Mouse (Mus musculus) hindbrain, embryonic 16.5 days (tissue): ENCODE data around the gene Golm1. TPM values are rescaled to one million over a fixed set of nuclear protein-coding genes. Genes with fewer than 3 reads are reported as not detected.
"Not testable (repeated sequence)": the region's sequence is repeated elsewhere in the genome, so short reads cannot be mapped to it uniquely, and the experiment has no call there.

Experiments
- ATAC-seq: fragments of 200-750 bp; cut with Nextera tagmentation; 2 replicates; pipeline ENCODE4 v1.8.0; 2017; ENCODE audit warnings: moderate TSS enrichment, moderate library complexity
- H3K27ac ChIP-seq: fragments of 300-500 bp; sonication (generic); 2 replicates; pipeline ENCODE4 v1.5.1; 2014; ENCODE audit warnings: low read depth, mild to moderate bottlenecking, control low read depth, low read length, moderate library complexity
- H3K27me3 ChIP-seq: fragments of 300-500 bp; sonication (generic); replicated peaks from 2 replicates; pipeline ENCODE4 v1.6.1; 2014; ENCODE audit warnings: low read length; ENCODE audit not compliant: control insufficient read depth, insufficient read depth
- H3K36me3 ChIP-seq: fragments of 300-500 bp; sonication (generic); 2 replicates; pipeline ENCODE4 v1.6.1; 2014; ENCODE audit warnings: mild to moderate bottlenecking, low read length, moderate library complexity, mixed read lengths; ENCODE audit not compliant: control insufficient read depth, insufficient read depth
- H3K4me1 ChIP-seq: fragments of 300-500 bp; sonication (generic); 2 replicates; pipeline ENCODE4 v1.6.1; 2014; ENCODE audit warnings: low read depth, low read length; ENCODE audit not compliant: control insufficient read depth, insufficient read depth
- H3K4me2 ChIP-seq: fragments of 300-500 bp; sonication (generic); 2 replicates; pipeline ENCODE4 v1.6.1; 2014; ENCODE audit warnings: mild to moderate bottlenecking, low read length, control low read depth, moderate library complexity
- H3K4me3 ChIP-seq: fragments of 300-500 bp; sonication (generic); 2 replicates; pipeline ENCODE4 v1.5.1; 2014; ENCODE audit warnings: mild to moderate bottlenecking, low read length, control low read depth, moderate library complexity
- H3K9ac ChIP-seq: fragments of 300-500 bp; sonication (generic); 2 replicates; pipeline ENCODE4 v1.6.1; 2014; ENCODE audit warnings: low read depth, mild to moderate bottlenecking, control low read depth, low read length, moderate library complexity
- H3K9me3 ChIP-seq: fragments of 300-500 bp; sonication (generic); 2 replicates; pipeline ENCODE4 v1.6.1; 2014; ENCODE audit warnings: mild to moderate bottlenecking, low read length, moderate library complexity; ENCODE audit not compliant: control insufficient read depth
- WGBS: fragments of 180-500 bp; shearing (Covaris S2); extraction: QIAGEN DNeasy Blood & Tissue Kit; methylation state at CpG from one replicate; pipeline ENCODE4 v1.1.7; 2014; 5-methylcytosine and 5-hydroxymethylcytosine counted together
- polyA plus RNA-seq: library from polyadenylated mRNA; unstranded; fragments of >200 nt; fragmentation: Nextera tagmentation; extraction: Ambion mirVana; gene quantifications from 2 replicates; pipeline ENCODE4 v1.2.1, GENCODE M21; 2015

Gene Golm1
- polyA plus RNA-seq, 1 experiment from 2014 or later = 21.0 TPM

GRCm38 (mm10) chr13:59603096-59603495 is 72.5 kb downstream of the Golm1 start:
- H3K4me2 ChIP-seq = no peak overlapping the region
- no peak overlapping the region for H3K27ac ChIP-seq
- no peak for ATAC-seq
- no peaks in the 10 kb centered on the region for H3K4me1 ChIP-seq
- no peak overlapping the region for H3K4me3 ChIP-seq
- H3K36me3 ChIP-seq = peaks cover 43% of the 10 kb centered on the region
- H3K27me3 ChIP-seq = no peaks in the 10 kb centered on the region
- 97% methylated on average over 5 of the region's 5 CpGs for WGBS
- H3K9ac ChIP-seq = no peak overlapping the region
- no peaks in the 10 kb centered on the region for H3K9me3 ChIP-seq

DNA sequence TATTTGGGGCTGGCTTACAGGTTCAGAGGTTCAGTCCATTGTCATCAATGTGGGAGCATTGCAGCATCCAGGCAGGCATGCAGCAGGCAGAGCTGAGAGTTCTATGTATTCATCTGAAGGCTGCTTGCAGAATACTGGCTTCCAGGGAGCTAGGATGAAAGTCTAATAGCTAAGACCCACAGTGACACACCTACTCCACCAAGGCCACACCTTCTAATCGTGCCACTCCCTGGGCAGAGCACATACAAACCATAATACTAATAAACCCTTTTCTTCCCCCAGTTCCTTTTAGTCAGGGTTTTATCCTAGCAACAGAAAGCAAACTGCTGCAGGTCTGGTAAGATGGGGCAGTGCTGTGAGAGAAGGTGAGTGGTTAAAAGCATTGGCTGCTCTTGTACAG is 83.0 kb downstream of the Golm1 start:
- H3K9me3 ChIP-seq = no peaks in the 10 kb centered on the region
- no peak overlapping the region for H3K4me3 ChIP-seq
- WGBS = 100% methylated on average over 1 of the region's 1 CpGs
- no peak for ATAC-seq
- no peak overlapping the region for H3K9ac ChIP-seq
- no peak overlapping the region for H3K4me2 ChIP-seq
- H3K27ac ChIP-seq = no peak overlapping the region
- no peaks in the 10 kb centered on the region for H3K27me3 ChIP-seq
- peaks cover 5% of the 10 kb centered on the region for H3K4me1 ChIP-seq
- peaks cover 31% of the 10 kb centered on the region for H3K36me3 ChIP-seq

GRCm38 (mm10) chr13:59592058-59592457 is 83.6 kb downstream of the Golm1 start:
- H3K9ac ChIP-seq, H3K27me3 ChIP-seq, ATAC-seq, H3K27ac ChIP-seq, H3K4me2 ChIP-seq, H3K9me3 ChIP-seq, H3K4me3 ChIP-seq: not testable (repeated sequence)
- Histone ChIP-seq H3K4me1 (peaks cover 11% of the 10 kb centered on the region), H3K36me3 (peaks cover 31% of the 10 kb centered on the region)
- 93% methylated on average over 3 of the region's 3 CpGs for WGBS

DNA sequence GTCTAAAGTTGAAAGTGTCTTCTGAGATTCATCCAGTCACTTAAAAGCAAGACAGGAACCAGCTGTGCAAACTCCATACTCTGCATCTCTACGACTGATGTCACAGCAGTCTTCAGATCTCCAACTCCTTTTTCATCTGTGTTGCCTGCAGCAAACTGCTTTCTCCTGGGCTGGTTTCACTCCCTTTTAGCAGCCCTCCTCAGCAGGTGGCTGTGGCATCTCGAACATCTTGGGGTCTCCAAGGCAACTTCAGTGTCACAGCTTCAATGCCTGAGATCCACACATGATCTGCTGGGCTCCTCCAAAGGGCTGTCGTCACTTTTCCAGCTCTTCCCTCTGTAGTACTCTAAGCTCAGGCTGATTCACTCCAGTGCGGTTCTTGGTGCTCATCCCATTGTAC is 84.9 kb downstream of the Golm1 start:
- Histone ChIP-seq H3K36me3 (peaks cover 26% of the 10 kb centered on the region), H3K9me3 (no peaks in the 10 kb centered on the region), H3K27ac (no peak overlapping the region), H3K9ac (no peak overlapping the region), H3K4me2 (no peak overlapping the region), H3K4me1 (peaks cover 23% of the 10 kb centered on the region), H3K27me3 (no peaks in the 10 kb centered on the region), H3K4me3 (no peak overlapping the region)
- WGBS = 82% methylated on average over 4 of the region's 4 CpGs
- no peak for ATAC-seq

- Histone ChIP-seq H3K4me2 (no peak overlapping the region), H3K4me1 (peaks cover 23% of the 10 kb centered on the region), H3K36me3 (peaks cover 26% of the 10 kb centered on the region), H3K9me3 (no peaks in the 10 kb centered on the region), H3K9ac (no peak overlapping the region), H3K27ac (no peak overlapping the region), H3K4me3 (no peak overlapping the region), H3K27me3 (no peaks in the 10 kb centered on the region)
- WGBS = 86% methylated on average over 4 of the region's 4 CpGs
- ATAC-seq = no peak
Observed at GRCm38 (mm10) chr13:59589672-59590071, 85.9 kb downstream of the Golm1 start.

- 100% methylated on average over 2 of the region's 2 CpGs for WGBS
- Histone ChIP-seq H3K4me1 (peaks cover 25% of the 10 kb centered on the region), H3K9me3 (no peaks in the 10 kb centered on the region), H3K4me3 (no peak overlapping the region), H3K9ac (no peak overlapping the region), H3K36me3 (peaks cover 17% of the 10 kb centered on the region), H3K27ac (no peak overlapping the region), H3K27me3 (no peaks in the 10 kb centered on the region), H3K4me2 (0 out of 2 replicates have a peak overlapping the region, but pooled peaks have one; percentile 14)
- no peak for ATAC-seq
Observed at GRCm38 (mm10) chr13:59587201-59587600, 88.4 kb downstream of the Golm1 start.

GRCm38 (mm10) chr13:59585648-59586005 is 90.0 kb downstream of the Golm1 start:
- Histone ChIP-seq H3K27ac (peak overlapping the region; percentile 89), H3K36me3 (peaks cover 11% of the 10 kb centered on the region), H3K9me3 (no peaks in the 10 kb centered on the region), H3K4me1 (peaks cover 25% of the 10 kb centered on the region), H3K4me2 (peak overlapping the region; percentile 92), H3K4me3 (peak overlapping the region; percentile 71), H3K9ac (peak overlapping the region; percentile 91), H3K27me3 (no peaks in the 10 kb centered on the region)
- under 1% methylated on average over 28 of the region's 28 CpGs for WGBS
- ATAC-seq = no peak

DNA sequence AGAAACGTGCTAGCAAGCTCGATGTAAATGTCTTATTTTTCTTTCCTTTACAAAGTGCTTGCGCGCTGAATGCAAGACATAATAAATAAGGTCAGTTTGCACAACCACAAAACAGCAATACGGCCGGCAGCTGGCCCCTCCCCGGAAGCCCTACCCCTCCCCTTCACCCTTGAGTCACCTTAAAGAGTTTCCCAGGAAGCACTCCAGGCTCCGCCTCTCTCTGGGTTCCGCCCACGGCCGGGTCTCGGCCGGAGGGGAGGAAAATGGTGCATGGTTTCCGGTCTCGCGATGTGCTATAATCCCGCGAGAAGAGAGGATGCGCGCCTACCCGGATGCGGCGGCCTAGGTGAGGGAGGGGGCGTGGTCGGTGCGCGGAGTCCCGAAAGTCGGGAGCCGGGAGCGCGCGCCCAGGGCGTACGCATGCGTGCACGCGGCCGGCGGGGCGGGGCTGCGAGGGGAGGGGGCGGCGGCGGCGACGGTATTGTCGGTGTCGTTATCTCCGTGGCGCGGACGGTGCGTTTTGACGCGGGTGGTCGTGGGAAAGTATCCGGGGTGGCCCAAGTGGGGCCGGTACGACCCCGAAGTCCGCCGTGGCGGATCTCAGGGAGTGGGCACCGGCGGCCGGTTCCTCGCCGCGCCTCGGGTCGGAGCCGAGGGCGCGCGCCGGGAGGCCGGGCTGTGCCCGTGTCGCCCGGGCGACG is 90.5 kb downstream of the Golm1 start, which contains the start of the genes Agtpbp1 and Naa35:
Gene Agtpbp1, minus strand, starts transcription at position 281 of the 701 bp plus-strand sequence.
Gene Naa35, plus strand, starts transcription at position 313 of the 701 bp plus-strand sequence.
- WGBS = under 1% methylated on average over 73 of the region's 83 CpGs
- peaks cover 25% of the 10 kb centered on the region for H3K4me1 ChIP-seq
- ATAC-seq = peak; percentile 98

More for the DNA sequence above, 90.5 kb downstream of the Golm1 start, which contains the start of the genes Agtpbp1 and Naa35:
- H3K4me2 ChIP-seq = peak within 1 kb of the TSS; percentile 99
- peak within 1 kb of the TSS; percentile 91 for H3K9ac ChIP-seq
- H3K27me3 ChIP-seq = no peaks in the 10 kb centered on the region
- H3K36me3 ChIP-seq = 0 out of 2 replicates have a peak, but pooled peaks cover 7% of the 10 kb centered on the region
- H3K4me3 ChIP-seq = peak within 1 kb of the TSS; percentile 71
- peak within 1 kb of the TSS; percentile 89 for H3K27ac ChIP-seq
- no peaks in the 10 kb centered on the region for H3K9me3 ChIP-seq
